Mouse (Mus musculus) embryonic facial prominence, embryonic 13.5 days (tissue): ENCODE results near the gene Gm5105. TPM values are rescaled to one million over a fixed set of nuclear protein-coding genes. Genes with fewer than 3 reads are reported as not detected.

Experiments
- polyA plus RNA-seq: library from polyadenylated mRNA; unstranded; fragments of >200 nt; fragmentation: Nextera tagmentation; extraction: Ambion mirVana; gene quantifications from 2 replicates; pipeline ENCODE4 v1.2.1, GENCODE M21; 2015

Gm5105 gene
- polyA plus RNA-seq, 1 experiment from 2014 or later = not detected

Other genes starting within 250 kb of the Gm5105 start
- gene H2afz, start 202.9 kb downstream of the Gm5105 start, polyA plus RNA-seq = 2,079 and 2,169 TPM in 2 replicates
- gene Dnajb14, start 199.7 kb downstream of the Gm5105 start, polyA plus RNA-seq = 9.9 and 10.4 TPM in 2 replicates
- gene Lamtor3, start 148.9 kb downstream of the Gm5105 start, polyA plus RNA-seq = 112 and 120 TPM in 2 replicates
- 5.9 and 6.8 TPM in 2 replicates for gene Dapp1, start 85.8 kb downstream of the Gm5105 start, polyA plus RNA-seq
- 0.40 and 0.41 TPM in 2 replicates for gene 1110002E22Rik, start 2.3 kb downstream of the Gm5105 start, polyA plus RNA-seq
- gene Trmt10a, start 76.1 kb upstream of the Gm5105 start, polyA plus RNA-seq = 12.4 and 14.0 TPM in 2 replicates
- 8.7 and 13.3 TPM in 2 replicates for gene Mttp, start 77.6 kb upstream of the Gm5105 start, polyA plus RNA-seq
- 0.74 and 0.81 TPM in 2 replicates for gene 4930579F01Rik, start 126.4 kb upstream of the Gm5105 start, polyA plus RNA-seq
- gene Adh7, start 150.4 kb upstream of the Gm5105 start, polyA plus RNA-seq = 3.1 and 3.6 TPM in 2 replicates
- gene Adh1, start 193.6 kb upstream of the Gm5105 start, polyA plus RNA-seq = 7.1 and 14.3 TPM in 2 replicates
- 0.19 TPM in 1 of 2 replicates, not detected in the other for gene Adh6a, start 245.9 kb upstream of the Gm5105 start, polyA plus RNA-seq